Mouse (Mus musculus): Measurements from ENCODE around the gene Agbl4. TPM values are rescaled to one million over a fixed set of nuclear protein-coding genes. Genes with fewer than 3 reads are reported as not detected.

Agbl4 gene
- polyA plus RNA-seq, 1 experiment from 2014 or later: 1.7 TPM

DNA sequence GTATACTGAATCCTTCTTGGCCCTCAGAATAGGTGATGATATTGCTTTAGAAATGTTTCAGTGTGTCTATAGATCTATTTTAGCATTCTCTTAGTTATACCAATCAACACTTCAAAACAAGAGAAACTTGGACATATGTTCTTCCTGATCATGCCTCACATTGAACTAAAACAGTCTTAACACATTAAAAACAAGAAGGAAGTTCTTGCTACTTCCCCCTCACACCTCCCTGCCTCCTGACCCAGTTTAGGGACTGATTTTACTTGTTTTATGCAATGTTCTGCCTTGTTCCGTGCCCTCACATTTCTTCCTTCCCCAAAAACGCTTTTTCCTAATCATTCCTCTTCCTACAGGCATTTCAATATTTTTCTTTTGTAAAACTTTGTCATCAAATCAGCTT lies 604.2 kb downstream of the Agbl4 start:
- no peaks in the 10 kb centered on the region for H3K36me3 ChIP-seq
- ATAC-seq (ENCODE audit: low read depth): no peak
- peaks cover 7% of the 10 kb centered on the region for H3K4me1 ChIP-seq (replicated peaks)
- H3K4me3 ChIP-seq: no peak overlapping the region
- no peak overlapping the region for H3K4me2 ChIP-seq
- no peak overlapping the region for H3K27ac ChIP-seq (replicated peaks)
- H3K27me3 ChIP-seq: no peaks in the 10 kb centered on the region
- H3K9me3 ChIP-seq: no peaks in the 10 kb centered on the region
- H3K9ac ChIP-seq: no peak overlapping the region
- WGBS: 86% methylated on average over 2 of the region's 2 CpGs

DNA sequence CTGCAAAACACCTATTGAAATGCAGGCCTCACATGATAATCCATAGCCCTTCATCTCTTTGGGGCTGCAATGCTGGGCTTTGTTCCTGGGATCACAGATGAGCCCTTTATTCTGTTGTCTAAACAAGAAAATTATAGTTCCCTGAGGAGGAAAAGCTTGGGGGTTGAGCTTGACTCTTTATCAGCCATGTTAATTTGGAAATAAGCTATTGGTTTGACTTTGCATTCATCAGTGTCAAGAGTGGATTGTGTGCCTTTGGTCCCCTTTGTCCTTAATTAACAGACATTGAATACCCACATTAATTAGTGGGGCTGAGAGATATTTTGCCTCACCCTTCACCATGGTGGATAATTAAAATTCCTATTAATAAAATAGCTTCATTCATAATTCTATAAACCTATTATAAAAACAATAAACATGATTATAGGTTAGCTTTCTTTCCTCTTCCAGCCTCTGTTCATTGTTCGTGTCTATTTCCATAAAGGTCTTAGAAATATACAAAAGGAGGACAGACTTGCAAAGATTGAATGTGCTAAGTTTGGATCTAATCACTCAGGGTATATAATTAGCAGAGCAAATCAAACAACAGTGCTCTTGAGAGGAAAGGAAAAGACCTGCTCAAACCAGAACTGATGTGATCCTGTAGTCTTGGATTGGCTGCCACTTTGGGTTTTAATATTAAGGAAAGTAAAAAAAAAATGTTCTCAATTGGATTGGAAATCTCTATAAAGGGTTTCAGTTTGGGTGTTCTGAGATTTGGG lies 607.4 kb downstream of the Agbl4 start:
- Histone ChIP-seq H3K9ac (no peak overlapping the region), H3K36me3 (no peaks in the 10 kb centered on the region), H3K9me3 (no peaks in the 10 kb centered on the region), H3K27me3 (no peaks in the 10 kb centered on the region), H3K4me1 (replicated peaks) (peaks cover 7% of the 10 kb centered on the region), H3K4me2 (no peak overlapping the region), H3K4me3 (no peak overlapping the region), H3K27ac (replicated peaks) (peak overlapping the region; percentile 49)
- peak; percentile 81 for ATAC-seq (ENCODE audit: low read depth)
- 37% methylated on average over 1 of the region's 1 CpGs for WGBS

DNA sequence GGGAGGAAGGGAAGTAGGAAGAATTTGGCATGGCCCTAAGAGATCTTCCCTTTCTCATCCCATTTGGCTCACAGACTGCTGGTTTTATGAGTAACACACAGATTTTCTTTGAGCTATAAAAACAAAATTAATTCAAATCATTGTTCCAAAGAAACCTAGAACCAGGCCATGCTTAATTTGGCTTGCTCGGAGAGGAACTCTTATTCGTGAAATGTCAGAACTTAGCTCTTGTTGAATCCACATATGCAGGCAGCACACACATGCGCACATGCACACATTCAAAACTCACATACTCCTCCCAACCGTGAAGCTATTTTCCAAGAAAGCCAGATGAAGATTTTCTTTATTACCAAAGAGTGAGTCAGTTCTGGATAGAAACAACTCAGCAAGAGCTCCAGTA lies 621.9 kb downstream of the Agbl4 start:
- WGBS: 96% methylated on average over 4 of the region's 4 CpGs
- no peaks in the 10 kb centered on the region for H3K9me3 ChIP-seq
- no peak overlapping the region for H3K27ac ChIP-seq (replicated peaks)
- no peaks in the 10 kb centered on the region for H3K4me1 ChIP-seq (replicated peaks)
- H3K4me2 ChIP-seq: no peak overlapping the region
- H3K9ac ChIP-seq: no peak overlapping the region
- H3K4me3 ChIP-seq: no peak overlapping the region
- H3K27me3 ChIP-seq: no peaks in the 10 kb centered on the region
- no peaks in the 10 kb centered on the region for H3K36me3 ChIP-seq
- ATAC-seq (ENCODE audit: low read depth): no peak

DNA sequence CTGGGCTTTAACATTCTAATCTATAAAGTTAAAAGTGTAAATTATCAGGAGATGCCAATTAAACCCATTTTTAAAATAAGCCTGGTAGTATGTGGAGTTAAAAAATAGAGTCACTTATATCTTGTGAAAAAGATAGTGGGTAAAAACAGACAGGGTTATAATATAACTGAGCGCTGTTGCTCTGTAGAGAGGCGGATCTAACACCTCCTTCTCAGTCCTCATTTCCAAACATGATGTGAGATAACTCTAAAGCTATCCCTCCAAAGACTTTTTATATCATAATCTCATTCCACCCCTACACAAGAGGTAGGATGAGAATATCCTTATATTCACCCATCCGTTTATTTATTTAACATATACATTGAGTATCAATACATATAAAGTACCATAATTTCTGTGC lies 669.9 kb downstream of the Agbl4 start:
- no peaks in the 10 kb centered on the region for H3K27me3 ChIP-seq
- no peaks in the 10 kb centered on the region for H3K9me3 ChIP-seq
- WGBS: 93% methylated on average over 3 of the region's 3 CpGs

DNA sequence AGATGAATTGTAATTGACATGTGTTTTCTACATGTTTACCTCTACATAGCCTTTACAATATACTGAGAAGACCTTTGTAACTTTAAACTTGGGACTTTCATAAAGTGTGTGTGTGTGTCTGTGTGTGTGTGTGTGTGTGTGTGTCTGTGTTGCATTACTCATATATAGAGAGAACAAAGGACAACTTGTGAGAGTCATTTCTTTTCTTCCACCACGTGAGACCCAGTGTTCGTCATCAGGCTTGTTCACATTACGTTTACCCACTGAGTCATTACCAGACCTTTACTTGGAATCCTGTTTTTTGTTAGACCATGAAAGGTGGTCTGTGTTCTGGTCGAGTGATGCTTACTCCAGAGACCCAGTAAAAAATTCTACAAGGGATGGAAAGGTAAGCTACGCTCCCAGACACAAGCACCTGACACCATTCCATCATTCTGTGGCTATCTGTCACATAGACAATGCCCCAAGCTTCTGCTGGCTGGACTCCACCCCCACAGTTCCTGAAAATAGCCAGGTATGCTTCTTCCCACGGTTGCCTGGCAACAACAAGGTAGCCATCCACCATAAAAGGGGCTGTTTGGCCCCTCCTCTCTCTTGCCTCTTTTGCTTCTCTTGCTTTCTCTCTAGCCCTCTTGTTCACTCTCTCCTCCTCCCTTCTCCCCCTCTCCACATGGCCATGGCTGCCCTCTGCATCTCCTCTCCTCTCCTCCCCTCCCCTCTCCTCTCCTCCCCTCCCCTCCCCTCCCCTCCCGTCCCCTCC lies 676.5 kb downstream of the Agbl4 start:
- Histone ChIP-seq H3K27ac (replicated peaks) (no peak overlapping the region), H3K9me3 (no peaks in the 10 kb centered on the region), H3K9ac (no peak overlapping the region), H3K4me3 (no peak overlapping the region), H3K27me3 (no peaks in the 10 kb centered on the region), H3K36me3 (no peaks in the 10 kb centered on the region), H3K4me1 (replicated peaks) (no peaks in the 10 kb centered on the region), H3K4me2 (no peak overlapping the region)
- no peak for ATAC-seq (ENCODE audit: low read depth)
- 72% methylated on average over 6 of the region's 7 CpGs for WGBS

More for the DNA sequence above, 669.9 kb downstream of the Agbl4 start:
- no peak overlapping the region for H3K4me2 ChIP-seq
- H3K27ac ChIP-seq (replicated peaks): no peak overlapping the region
- H3K36me3 ChIP-seq: no peaks in the 10 kb centered on the region
- no peak overlapping the region for H3K4me3 ChIP-seq
- no peak for ATAC-seq (ENCODE audit: low read depth)
- H3K9ac ChIP-seq: no peak overlapping the region
- no peaks in the 10 kb centered on the region for H3K4me1 ChIP-seq (replicated peaks)

DNA sequence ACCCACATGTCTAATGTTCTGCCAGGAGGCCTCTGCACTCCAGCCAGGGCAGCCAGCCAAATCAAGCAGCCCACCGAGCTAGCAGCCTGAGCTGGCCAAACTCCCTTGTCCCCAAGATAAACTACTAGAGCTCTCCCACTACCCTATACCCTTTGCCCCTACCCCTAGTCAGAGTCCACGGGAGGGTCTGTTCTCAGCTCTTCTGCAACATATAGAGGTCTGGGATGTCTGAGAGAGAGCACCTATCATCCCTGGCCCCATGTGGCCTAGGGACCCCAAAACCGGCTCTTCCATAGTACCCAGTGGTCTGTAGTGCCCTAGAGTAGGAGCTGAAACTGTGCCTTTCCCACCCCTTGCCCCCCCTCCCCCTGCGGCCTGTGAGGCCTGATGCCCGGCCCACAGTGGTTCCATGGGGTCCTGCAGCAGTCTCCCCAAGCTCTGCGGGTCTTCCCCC lies 677.3 kb downstream of the Agbl4 start:
- H3K9ac ChIP-seq: no peak overlapping the region
- no peak overlapping the region for H3K27ac ChIP-seq (replicated peaks)
- 81% methylated on average over 6 of the region's 6 CpGs for WGBS
- no peaks in the 10 kb centered on the region for H3K27me3 ChIP-seq
- H3K4me2 ChIP-seq: no peak overlapping the region
- H3K4me3 ChIP-seq: no peak overlapping the region
- no peaks in the 10 kb centered on the region for H3K4me1 ChIP-seq (replicated peaks)
- H3K36me3 ChIP-seq: no peaks in the 10 kb centered on the region
- H3K9me3 ChIP-seq: no peaks in the 10 kb centered on the region
- peak; percentile 32; the same call in 1 of the 2 replicates for ATAC-seq (ENCODE audit: low read depth)

DNA sequence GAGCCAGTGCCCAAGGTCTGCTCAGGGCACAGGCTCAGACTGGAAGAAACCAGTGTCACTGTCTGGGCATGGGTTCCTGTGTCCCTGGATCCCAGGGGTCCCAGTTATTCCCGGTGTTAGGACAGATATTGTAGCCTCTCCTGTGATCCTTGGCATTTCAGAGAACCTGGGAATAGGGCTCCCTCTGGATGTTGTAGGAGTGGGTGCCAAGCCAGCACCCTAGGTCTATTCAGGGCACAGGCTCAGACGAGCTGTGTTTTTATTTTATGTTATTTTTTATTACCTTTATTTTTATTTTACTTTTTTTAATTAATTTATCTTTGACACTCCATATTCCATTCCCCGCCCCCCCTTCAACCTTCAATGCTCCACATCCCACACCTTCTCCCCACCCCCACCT lies 680.3 kb downstream of the Agbl4 start:
- H3K9ac ChIP-seq: no peak overlapping the region
- no peak overlapping the region for H3K27ac ChIP-seq (replicated peaks)
- no peaks in the 10 kb centered on the region for H3K4me1 ChIP-seq (replicated peaks)
- WGBS: 86% methylated on average over 3 of the region's 3 CpGs
- H3K4me2 ChIP-seq: no peak overlapping the region
- no peak overlapping the region for H3K4me3 ChIP-seq
- no peaks in the 10 kb centered on the region for H3K27me3 ChIP-seq
- ATAC-seq (ENCODE audit: low read depth): no peak
- H3K36me3 ChIP-seq: no peaks in the 10 kb centered on the region
- no peaks in the 10 kb centered on the region for H3K9me3 ChIP-seq

DNA sequence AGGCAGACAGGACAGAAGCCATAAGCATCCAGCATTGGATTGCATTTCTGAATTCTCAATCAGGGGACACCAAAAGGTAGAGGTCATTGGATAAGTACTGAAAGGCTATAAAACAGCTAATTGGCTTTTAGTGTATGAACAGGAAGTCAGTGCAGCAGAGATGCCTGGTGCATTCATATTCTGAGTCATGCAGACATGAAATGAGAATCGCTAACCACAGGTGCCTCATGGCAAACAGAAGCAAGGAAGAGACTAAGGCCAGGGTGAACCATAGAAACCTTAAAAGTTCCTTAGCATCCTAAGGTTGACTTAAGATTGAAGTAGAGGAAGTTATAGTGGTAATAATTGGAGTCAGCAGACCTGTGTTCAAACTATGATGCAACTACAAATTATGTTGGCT lies 687.9 kb downstream of the Agbl4 start:
- 83% methylated on average over 1 of the region's 1 CpGs for WGBS
- H3K27me3 ChIP-seq: no peaks in the 10 kb centered on the region
- H3K4me2 ChIP-seq: no peak overlapping the region
- no peak for ATAC-seq (ENCODE audit: low read depth)
- no peaks in the 10 kb centered on the region for H3K4me1 ChIP-seq (replicated peaks)
- H3K27ac ChIP-seq (replicated peaks): no peak overlapping the region
- H3K9ac ChIP-seq: no peak overlapping the region
- H3K4me3 ChIP-seq: no peak overlapping the region
- no peaks in the 10 kb centered on the region for H3K36me3 ChIP-seq
- H3K9me3 ChIP-seq: no peaks in the 10 kb centered on the region

DNA sequence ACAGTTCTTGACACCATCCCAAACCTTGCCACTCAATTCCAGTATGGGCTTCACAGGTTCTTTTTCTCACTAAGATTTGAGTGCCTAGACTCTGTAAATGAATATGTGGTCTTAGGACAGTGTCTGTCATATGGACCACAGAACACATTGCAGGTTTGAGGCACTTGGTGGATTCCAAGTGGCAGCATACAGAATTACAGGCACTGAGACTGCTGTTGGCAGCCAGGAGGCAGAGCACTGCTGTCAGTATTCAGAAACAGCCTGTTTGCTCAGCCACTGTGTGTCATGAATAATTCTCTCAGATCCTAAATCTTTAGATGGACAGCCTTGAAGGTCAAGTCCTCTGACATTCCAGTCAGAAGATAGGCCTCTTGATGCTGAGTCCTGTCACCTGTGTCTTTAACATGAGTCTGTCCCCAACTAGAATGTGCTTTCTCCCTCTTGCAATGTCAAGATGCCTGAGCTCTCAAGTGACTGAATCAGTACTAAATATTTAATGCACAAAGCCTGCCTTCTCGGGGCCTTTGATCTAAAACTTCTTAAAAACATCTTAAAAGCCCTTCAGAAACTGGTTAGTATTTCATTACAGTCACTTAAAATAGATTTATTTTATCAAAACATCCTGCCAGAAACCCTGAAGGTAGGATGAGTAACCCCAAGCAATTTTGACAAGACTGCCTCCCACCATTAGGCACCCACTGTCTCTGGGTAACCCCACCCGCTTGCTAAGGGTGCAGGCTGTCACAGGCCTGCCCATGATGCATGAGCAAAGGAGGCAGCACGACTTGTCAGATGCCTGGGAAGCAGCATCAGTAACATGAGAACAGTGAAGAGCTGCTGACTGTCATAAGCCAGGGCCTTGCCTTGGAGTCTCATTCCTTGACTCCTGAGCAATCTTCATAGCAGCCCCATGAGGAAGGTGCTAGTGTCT lies 739.0 kb downstream of the Agbl4 start:
- no peak overlapping the region for H3K9ac ChIP-seq
- H3K9me3 ChIP-seq: no peaks in the 10 kb centered on the region
- H3K4me2 ChIP-seq: no peak overlapping the region
- no peaks in the 10 kb centered on the region for H3K27me3 ChIP-seq
- no peak overlapping the region for H3K4me3 ChIP-seq
- ATAC-seq (ENCODE audit: low read depth): no peak
- no peaks in the 10 kb centered on the region for H3K36me3 ChIP-seq
- no peaks in the 10 kb centered on the region for H3K4me1 ChIP-seq (replicated peaks)
- H3K27ac ChIP-seq (replicated peaks): no peak overlapping the region
- 56% methylated on average over 3 of the region's 3 CpGs for WGBS

DNA sequence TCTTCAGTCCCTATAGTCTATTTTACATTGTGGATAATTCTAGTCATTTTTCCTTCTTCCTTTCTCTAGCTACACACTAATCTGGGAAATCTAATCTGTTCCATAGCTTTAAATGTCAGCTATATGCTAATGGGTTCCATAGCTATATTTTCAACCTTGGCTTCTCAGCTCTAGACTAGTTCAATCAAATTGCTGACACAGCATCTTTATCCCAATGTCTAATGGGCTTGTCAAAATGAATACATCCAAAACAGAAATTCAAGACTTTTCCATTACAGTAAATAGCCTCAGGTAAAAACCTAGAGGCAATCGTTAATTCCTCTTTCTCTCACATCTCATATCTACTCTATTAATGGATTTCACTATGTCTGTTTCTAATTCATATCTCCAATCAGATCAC lies 750.3 kb downstream of the Agbl4 start:
- H3K4me2 ChIP-seq: no peak overlapping the region
- 94% methylated on average over 1 of the region's 1 CpGs for WGBS
- no peaks in the 10 kb centered on the region for H3K36me3 ChIP-seq
- H3K27ac ChIP-seq (replicated peaks): no peak overlapping the region
- H3K9ac ChIP-seq: no peak overlapping the region
- no peak for ATAC-seq (ENCODE audit: low read depth)
- H3K27me3 ChIP-seq: no peaks in the 10 kb centered on the region
- H3K9me3 ChIP-seq: no peaks in the 10 kb centered on the region
- H3K4me3 ChIP-seq: no peak overlapping the region
- H3K4me1 ChIP-seq (replicated peaks): no peaks in the 10 kb centered on the region

DNA sequence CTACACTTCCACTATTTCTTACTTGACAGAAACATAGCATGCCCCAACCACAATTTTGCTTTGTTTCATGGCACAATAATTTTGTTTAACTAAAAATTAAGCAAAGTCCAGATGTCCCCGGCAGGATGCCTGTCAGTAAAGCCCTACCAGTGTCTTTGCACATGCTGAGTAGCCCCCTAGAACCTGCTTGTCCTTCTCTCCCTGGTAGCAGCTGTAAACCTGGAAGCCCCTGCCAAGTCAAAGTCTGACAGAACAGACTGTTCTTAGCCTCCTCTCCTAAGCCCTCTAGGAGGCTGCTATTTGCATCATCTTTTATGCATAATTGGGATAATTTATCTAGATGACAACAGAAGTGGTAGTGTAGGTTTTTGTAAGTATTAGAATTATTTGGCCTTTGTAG lies 758.4 kb downstream of the Agbl4 start:
- no peak for ATAC-seq (ENCODE audit: low read depth)
- Histone ChIP-seq H3K9ac (no peak overlapping the region), H3K9me3 (no peaks in the 10 kb centered on the region), H3K4me2 (no peak overlapping the region), H3K36me3 (no peaks in the 10 kb centered on the region), H3K27ac (replicated peaks) (no peak overlapping the region), H3K27me3 (no peaks in the 10 kb centered on the region), H3K4me1 (replicated peaks) (no peaks in the 10 kb centered on the region), H3K4me3 (no peak overlapping the region)
- WGBS: 43% methylated on average over 1 of the region's 1 CpGs

DNA sequence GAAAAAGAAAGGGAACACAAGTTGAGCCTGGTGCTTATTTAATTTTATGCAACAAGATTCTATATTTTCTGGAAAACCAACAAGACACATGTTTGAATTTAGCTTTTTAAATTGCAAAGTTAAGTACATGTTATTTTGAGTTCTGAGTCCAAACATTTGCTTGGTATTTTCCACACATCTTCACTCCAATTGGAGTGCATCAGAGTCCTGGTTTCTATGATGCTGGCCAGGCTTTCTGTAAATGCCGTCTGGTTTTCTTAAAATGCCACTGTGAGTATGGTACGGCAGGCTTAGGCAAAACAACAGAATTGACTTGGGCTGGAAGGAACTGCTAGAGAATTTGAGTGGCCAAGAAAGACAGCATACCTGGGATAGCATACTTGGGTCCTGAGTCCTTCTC lies 784.0 kb downstream of the Agbl4 start:
- no peak for ATAC-seq (ENCODE audit: low read depth)
- 84% methylated on average over 2 of the region's 2 CpGs for WGBS
- no peak overlapping the region for H3K4me3 ChIP-seq

More for the DNA sequence above, 784.0 kb downstream of the Agbl4 start:
- no peaks in the 10 kb centered on the region for H3K9me3 ChIP-seq
- no peaks in the 10 kb centered on the region for H3K4me1 ChIP-seq (replicated peaks)
- no peak overlapping the region for H3K27ac ChIP-seq (replicated peaks)
- H3K27me3 ChIP-seq: no peaks in the 10 kb centered on the region
- no peaks in the 10 kb centered on the region for H3K36me3 ChIP-seq
- H3K9ac ChIP-seq: no peak overlapping the region
- H3K4me2 ChIP-seq: no peak overlapping the region

Measured in neural tube, embryonic 13.5 days (tissue).